Mouse (Mus musculus) neutrophil, adult 5-6 weeks (primary cell): ENCODE results near the gene Agbl4. TPM values are rescaled to one million over a fixed set of nuclear protein-coding genes. Genes with fewer than 3 reads are reported as not detected.

Experiments
- ATAC-seq: fragments of 151-379, 151-347 bp; 2 replicates; pipeline ENCODE4 v1.8.0; 2017; ENCODE audit warnings: mild to moderate bottlenecking, moderate TSS enrichment; ENCODE audit not compliant: insufficient number of reproducible peaks, poor library complexity, low FRiP score, severe bottlenecking; ENCODE audit errors: extremely low read depth
- total RNA-seq: library from RNA; stranded (forward); fragments of 200-1000 nt; gene quantifications from 2 replicates; pipeline ENCODE4 v1.2.3, GENCODE M21; 2017

Agbl4 gene
- not detected in 2 replicates for total RNA-seq

- no peak for ATAC-seq
Measured at GRCm38 (mm10) chr4:110397618-110398045, at the start of gene Agbl4. Gene Agbl4, plus strand, starts transcription at chr4:110397661.

- ATAC-seq: no peak
Measured at GRCm38 (mm10) chr4:110350856-110351177, 46.6 kb upstream of the Agbl4 start.

DNA sequence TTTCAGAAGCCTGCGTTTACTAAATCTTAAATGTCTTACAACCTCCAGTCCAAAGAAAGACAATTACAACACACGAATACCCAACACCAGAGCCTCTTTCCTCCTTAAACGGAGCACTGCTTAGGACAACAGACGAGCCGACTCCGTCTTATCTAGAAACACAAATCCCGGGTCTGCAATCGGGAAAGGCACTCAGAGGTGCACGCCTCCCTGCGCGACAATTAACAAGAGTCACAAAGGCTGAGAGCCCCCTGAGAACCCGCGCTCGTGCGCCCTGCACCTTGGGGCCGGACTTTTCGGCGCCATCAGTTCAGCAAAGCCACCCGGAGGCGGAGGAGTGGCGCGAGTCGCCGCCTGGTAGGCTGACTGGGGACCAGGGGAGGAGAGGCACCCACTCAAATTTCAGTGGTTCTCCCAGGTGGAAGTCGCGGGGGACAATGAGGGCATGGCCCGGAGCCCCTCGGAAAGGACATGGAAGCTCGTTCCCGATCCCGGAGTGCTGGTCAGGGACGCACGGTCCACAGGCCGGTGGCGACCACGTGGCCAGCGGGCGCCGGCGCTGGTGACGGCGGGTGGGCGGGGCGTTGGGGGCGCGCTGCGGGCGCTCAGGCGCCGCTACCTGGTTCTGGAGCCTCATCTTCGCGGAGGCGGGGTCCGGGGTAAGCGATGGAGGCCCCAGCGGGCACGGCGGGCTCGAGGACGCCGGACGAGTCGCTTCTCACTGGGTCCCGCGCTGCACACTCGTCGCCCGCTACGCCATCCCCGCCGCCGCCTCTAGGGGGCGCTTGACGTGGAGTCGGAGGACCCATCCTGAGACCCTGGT lies 46.1 kb upstream of the Agbl4 start, which contains the start of gene Elavl4:
Gene Elavl4, minus strand, starts transcription at position 732 of the 823 bp plus-strand sequence.
- ATAC-seq: no peak

DNA sequence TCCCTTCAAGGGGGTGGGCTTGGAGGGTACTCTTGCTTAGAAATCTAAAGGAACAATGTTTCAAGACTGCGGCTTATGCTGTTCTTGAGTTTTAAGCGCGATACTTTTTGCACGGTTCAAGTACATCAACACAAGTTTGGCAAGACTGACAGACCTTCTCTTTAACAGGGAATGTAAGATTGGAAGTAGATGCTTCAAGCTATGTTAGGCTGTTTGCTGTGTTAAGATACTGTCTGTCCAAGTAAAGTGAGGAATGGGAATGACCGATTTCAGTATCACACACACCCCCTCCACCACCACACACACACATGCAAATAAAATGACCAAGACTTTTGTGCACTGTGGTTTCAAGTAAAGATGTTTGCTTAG lies 45.5 kb upstream of the Agbl4 start:
- ATAC-seq: no peak

DNA sequence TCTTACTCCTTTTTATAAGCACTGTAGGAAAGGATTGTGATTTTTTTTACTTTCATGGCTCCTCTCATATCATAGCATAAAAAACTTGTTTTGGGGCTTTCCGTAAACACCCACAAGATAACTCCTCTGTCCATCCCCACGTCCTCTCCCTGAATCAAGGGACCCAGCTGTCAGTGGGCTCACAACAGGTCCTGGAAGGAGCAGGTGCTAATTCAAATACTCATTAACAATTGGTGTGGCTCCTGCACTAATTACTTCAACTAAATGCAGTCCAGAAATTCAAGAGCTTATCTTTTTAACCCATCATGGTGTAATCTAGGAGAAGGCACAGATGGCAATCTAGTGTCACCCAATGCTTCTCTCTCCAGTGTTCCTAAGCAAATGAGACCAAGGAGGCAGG lies 36.9 kb upstream of the Agbl4 start:
- no peak for ATAC-seq

DNA sequence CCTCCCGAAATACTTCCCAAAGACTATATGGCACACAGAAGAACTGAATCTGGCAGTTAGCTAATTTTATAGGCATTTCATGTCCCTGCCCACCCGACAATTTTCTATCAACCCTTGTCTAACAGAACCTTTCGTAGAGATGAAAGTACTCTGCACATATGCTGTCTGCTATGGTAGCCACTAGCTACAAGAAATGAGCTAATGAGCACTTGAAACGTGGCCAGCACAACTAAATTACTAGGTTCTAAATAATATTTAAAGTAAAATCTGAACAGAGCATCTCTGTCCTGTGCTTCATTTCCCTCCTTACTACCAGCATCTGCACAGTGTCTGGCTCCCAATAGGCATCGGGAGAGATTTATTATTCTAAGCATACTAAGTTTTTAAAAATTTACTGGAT lies 1.2 kb upstream of the Agbl4 start:
- ATAC-seq: no peak

- ATAC-seq: no peak
Measured at GRCm38 (mm10) chr4:110420306-110420705, 22.8 kb downstream of the Agbl4 start.

DNA sequence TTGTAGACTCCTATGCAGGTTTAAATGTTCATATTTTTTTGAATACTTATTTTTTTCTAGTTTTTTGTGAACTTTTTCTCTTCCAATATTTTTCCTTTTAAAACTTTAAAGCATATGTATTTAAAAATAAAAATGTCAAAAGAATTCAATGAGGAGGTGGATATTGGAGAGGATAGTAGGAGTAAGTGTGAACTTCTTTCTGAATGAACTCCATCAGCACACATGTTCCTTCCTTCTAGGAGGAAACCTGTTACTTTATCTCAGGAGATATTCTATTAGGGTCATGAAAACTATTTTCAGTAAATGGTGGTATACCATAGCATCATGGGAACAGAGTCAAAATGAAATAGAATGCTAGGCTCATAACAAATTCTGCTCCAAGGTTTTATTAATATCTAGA lies 30.2 kb downstream of the Agbl4 start:
- ATAC-seq: no peak

DNA sequence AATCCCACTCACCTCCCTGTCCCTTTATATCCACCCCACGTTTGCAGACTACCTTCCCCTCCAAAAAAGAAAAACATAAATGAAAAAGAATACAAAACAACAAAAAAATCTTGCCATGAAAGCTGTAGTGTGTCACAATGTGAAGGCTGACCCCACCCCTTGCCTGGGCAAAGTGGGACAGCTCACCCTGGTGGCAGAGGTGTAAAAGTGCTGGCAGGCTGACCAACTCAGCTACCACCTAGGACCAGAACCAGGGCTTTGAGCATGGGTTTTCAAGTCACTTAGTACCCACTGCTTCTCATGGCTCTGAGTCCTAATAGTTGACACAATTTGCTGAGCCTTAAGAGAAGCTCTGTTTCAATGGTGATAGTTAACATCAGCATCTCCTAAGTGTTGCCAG lies 96.9 kb downstream of the Agbl4 start:
- no peak for ATAC-seq

DNA sequence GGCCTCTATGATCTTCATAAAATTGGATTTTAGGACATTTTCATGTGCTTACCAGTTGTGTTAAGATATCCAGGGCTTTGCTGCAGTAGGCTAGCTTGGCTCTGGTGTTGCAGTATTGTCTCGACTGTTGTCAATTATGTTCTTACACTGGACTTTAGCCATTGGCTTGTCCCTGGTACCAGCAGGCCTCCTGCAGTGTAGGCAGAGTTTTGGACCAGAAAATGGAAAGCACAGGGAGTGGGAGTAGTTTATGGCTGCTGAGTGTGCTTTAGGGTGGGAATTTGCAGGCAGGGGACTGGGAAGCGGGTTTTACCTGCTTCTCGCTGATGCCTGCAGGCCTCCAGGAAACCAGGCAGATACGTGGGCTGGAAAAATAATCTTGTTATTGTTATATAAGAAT lies 132.3 kb downstream of the Agbl4 start:
- ATAC-seq: no peak

DNA sequence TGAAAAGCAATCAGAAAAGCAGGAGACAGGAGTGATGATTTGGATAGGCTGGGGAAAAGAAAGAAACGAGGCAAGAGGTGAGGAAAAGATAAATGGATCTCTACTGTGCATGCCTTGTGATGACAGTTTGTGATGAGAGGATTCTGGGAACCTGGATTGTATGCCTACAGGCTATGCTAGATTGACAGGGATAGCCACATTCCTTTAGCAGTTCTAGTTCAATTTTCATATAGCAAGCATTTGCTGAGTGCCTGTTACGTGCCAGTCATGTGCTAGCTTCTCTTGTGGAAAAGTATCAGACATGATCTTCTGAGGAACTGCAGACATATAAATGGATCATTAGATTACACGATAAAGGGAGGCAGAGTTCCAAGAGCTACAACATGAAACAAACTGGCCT lies 151.8 kb downstream of the Agbl4 start:
- ATAC-seq: no peak

DNA sequence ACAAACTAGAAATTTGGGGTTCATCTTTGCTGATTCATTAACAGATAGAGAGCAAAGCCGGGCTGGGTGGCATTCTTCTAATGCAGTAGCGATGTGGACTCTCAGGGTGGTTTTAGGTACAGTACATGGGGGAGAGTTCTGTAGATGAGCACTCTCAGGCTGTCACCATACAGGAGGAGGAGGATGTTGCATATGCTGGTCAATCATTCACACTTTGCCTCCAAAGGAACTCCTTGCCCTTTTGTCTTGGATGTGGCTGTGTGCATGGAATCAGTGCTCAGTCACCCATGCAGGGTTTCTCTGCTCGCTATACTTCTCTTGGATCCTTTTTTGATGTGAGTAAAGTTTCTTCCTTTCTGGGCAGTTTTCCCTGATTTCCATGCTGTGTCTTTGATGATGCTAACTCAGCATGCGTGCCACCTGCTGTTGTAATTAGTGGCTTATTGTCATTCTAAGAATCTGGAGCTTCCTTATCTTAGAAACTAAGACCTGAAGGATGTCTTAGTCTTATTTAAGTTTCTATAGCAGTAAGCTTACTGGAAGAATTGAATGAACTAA lies 200.3 kb downstream of the Agbl4 start:
- ATAC-seq: no peak

DNA sequence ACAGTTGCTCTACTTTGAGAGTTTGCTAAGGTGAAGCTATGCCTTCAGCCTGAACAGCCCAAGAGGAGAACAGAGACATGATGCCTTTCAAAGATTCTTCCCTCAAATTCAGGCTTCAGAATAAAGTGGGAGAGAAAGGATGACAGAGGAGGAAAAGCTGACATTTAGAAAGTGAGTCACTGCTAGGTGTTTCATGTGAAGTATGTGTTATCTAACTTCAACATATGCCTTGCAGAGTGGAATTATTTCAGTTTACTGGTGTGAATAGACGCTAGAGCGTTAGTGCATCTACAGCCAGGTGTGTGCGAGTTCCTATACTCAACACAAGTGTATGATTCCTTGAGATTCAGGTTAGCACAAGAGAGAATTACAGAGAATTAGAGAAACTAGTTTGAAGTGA lies 244.0 kb downstream of the Agbl4 start:
- no peak for ATAC-seq

GRCm38 (mm10) chr4:110662940-110663339 lies 265.5 kb downstream of the Agbl4 start:
- no peak for ATAC-seq

DNA sequence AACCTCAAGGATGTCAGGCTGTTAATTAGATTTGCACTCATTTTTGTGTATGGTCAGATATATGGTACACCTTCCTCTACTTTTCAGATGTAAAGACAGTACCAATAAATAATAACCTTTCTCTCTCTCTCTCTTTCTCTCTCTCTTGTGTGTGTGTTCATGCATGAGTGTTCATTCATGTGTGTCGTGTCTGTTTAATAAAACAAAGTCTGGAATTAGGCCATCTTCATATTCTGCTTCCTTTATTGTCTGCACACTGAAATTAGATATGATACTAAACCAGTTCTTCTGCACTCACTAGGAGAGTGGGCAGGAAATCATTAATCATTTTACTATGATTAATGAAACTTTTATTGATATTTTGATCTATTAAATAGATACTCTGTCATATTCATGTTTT lies 276.7 kb downstream of the Agbl4 start:
- ATAC-seq: no peak

DNA sequence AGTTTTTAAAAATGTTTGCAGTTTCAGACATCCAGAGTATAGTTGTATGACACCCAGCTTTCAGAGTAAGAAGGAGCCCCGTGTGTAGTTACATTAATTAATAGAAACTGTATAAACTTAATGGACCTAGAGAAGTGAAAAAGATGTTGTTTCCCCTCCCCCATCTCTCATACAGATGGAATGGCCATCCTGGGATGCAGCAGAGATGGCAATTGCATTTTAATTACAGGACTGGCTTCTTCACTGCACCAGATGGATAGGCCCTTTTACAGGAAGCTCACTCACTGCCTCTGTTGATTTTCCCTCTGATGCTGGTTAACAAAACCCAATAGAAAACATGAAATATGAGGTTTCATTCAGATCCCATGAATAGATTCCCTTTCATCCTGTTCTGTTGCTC lies 337.7 kb downstream of the Agbl4 start:
- ATAC-seq: no peak

GRCm38 (mm10) chr4:110757941-110758340 lies 360.5 kb downstream of the Agbl4 start:
- no peak for ATAC-seq

DNA sequence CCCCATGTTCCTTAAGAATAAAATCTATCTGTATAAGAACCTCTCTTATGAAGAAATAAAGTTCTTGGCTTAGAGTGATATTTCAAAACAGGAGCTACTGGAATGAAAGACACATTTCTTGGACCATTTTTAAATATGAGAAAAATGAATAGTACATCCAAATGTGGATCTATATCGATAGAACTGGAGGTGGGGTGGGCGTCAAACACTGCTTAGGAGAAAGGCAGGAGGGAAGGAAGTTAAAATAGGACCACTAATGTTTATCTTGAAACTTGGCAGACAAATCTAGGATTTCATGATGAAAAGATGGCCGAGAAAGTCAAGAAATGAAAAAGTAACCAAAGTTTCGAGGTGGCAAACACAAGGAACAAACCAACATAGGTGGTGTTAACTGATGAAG lies 391.1 kb downstream of the Agbl4 start:
- ATAC-seq: no peak

DNA sequence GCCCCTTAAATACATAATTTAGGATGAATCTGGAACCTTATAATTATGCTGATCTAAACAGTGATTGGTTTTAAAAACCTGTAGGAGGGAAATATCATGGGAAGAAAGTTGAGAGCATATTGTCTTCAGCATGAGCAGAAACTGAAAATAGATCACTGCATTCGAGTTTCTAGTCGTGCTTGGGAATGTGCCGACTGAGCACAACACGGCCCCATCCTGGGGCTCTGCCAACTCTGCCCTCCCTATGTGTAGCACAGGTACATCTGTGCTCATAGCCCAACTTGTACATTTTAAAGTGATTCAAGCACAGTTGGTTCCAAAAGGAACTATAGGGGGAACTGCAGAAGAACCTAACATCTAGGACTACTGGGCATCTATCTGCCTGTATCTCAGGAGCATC lies 402.4 kb downstream of the Agbl4 start:
- no peak for ATAC-seq

GRCm38 (mm10) chr4:110810947-110811346 lies 413.5 kb downstream of the Agbl4 start:
- no peak for ATAC-seq

- ATAC-seq: no peak
Measured at GRCm38 (mm10) chr4:110832776-110833175, 435.3 kb downstream of the Agbl4 start.
